Mouse (Mus musculus): ENCODE measurements around the gene Kdr.

Gene Kdr

GRCm38 (mm10) chr5:75978374-75979100, at the start of gene Kdr:
Gene Kdr (minus strand): TSS chr5:75978458.
- DNase-seq (ENCODE audit: low spot score), result peak; percentile 24

DNA sequence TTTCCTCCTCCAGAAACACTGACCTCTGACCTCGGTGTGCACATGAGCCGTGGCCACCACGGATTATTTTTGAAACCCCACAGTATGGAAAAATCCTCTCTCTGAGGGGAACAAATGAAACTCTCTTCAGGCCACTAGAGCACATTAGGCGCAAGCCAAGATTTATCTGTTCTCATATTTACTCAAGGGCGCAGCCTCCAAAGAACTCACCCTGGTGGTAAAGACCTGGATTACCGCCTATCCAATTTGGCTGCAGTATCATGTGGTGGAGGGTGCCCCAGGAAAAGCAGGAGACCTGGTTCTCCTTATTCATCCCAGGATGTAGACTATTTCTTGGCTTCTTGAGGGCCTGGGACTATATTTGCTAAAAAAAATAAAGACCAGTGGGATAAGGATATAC, 48.5 kb upstream of the Kdr start:
- no peak for DNase-seq (ENCODE audit: low spot score)

DNA sequence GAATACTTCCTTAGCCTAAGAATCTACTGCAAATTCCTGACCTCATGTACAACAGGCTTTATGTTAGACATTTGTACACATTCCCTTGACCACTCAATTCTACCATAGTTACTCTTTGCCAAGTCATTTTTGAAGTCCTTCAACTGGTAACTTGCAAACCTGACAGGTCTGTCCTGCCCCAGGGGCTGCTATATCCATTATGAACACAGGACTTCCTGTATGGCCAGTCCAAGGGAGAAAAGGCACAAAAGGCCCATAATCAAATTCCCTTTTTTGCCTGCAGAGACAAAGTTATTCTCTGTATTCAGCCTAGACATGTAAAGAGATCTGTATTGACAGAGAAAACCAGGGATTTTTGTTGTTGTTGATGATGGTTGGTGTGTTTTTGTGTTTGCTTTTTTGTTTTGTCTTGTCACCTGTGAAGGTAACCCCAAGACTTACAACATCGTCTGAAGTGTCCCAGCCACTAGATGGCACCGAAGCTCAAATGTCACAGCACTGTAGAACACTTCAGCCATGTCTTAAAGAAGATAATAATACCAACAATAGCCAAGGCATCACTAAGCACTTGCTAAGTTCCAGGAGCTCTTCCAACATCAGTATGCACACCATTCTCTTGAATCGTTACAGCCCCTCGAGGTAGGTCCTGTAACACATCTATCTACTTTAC, 47.9 kb upstream of the Kdr start:
- DNase-seq (ENCODE audit: low spot score), result no peak

- no peak for DNase-seq (ENCODE audit: low spot score)
Observed at GRCm38 (mm10) chr5:76023011-76023773, 44.9 kb upstream of the Kdr start.

- no peak for DNase-seq (ENCODE audit: low spot score)
Observed at GRCm38 (mm10) chr5:76022436-76022835, 44.2 kb upstream of the Kdr start.

DNA sequence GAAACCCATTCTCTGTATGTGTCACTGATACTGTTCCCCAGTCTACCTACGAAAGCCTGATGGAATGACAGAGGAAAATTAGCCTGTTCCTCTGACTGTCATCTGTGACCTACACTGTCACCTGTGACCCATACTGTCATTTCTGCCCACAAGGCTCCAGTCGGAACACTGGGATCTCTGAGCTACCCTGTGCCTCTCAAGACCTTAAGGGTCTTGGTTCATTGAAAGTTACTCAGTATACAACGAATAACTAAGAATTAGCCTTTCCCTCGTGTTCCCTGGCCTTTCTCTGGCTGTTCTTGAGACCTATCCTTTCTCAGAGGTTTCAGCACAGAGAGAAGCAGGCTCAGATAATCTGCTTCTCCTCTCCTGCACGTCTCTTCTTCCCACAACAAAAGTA, 40.1 kb upstream of the Kdr start:
- DNase-seq (ENCODE audit: low spot score), result no peak

GRCm38 (mm10) chr5:76016086-76016485, 37.8 kb upstream of the Kdr start:
- DNase-seq (ENCODE audit: low spot score), result no peak

GRCm38 (mm10) chr5:76013881-76014431, 35.7 kb upstream of the Kdr start:
- no peak for DNase-seq (ENCODE audit: low spot score)

DNA sequence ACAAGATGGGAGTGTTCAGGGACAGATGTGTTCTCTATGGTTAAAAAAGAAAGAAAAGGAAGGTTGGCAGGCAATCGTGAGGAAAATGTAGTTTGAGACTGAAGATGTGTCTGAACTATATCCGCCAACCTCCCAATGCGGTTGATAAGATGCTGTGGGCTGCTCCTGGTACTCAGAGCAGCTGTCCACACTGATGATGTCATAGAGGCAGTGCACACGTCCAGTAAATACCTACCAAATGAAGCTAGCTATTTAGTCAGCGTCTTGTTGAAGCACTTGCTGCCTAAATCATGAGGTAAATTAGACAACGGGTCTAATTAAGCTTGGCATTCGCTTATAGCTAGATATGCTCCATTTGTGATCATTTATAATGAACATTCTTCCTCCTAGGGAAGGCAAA, 28.1 kb upstream of the Kdr start:
- DNase-seq (ENCODE audit: low spot score), result no peak

DNA sequence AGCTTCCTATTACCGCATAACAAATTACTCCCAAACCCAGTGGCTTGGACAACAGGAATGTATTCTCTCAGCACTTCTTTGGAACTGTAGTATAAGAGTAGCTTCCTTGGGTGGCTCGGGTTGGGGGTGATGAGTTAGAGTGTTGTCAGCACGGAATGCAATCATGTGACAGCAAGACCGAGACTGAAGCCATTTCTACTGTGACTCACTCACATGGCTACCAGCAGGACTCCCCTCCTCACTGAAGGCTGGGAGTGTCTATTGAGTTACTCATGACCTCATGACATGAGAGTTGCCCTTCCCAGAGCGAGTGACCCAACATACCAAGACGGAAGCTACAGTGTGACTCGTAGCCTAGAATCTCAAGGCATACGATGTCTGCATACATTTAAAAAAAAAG, 12.0 kb upstream of the Kdr start:
- no peak for DNase-seq (ENCODE audit: low spot score)

- DNase-seq (ENCODE audit: low spot score), result no peak
Observed at GRCm38 (mm10) chr5:75987530-75987929, 9.3 kb upstream of the Kdr start.

- DNase-seq (ENCODE audit: low spot score), result peak; percentile 23
Observed at GRCm38 (mm10) chr5:75980521-75981311, 2.5 kb upstream of the Kdr start.

DNA sequence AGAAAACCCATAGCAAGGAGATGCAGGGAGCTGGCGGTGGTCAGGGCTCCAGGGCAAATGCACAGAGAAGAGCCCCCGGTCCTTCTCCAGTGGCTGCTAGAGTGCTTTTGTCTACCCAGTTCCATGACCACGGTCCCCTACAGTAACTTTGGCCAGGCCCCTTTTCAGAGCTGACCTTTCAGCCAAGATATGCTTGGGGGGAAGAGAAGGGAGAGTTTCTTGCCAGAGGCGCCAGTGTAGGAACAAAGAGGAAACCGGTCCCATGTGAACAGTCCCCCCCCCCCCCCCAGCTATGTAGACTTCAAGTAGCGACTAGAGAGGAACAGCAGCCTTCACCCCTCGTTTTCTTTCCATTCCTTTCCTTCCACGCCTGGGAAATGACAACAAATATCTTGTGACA, 850 bp upstream of the Kdr start:
- DNase-seq (ENCODE audit: low spot score), result no peak

- DNase-seq (ENCODE audit: low spot score), result no peak
Observed at GRCm38 (mm10) chr5:75977441-75978373, 551 bp downstream of the Kdr start.

DNA sequence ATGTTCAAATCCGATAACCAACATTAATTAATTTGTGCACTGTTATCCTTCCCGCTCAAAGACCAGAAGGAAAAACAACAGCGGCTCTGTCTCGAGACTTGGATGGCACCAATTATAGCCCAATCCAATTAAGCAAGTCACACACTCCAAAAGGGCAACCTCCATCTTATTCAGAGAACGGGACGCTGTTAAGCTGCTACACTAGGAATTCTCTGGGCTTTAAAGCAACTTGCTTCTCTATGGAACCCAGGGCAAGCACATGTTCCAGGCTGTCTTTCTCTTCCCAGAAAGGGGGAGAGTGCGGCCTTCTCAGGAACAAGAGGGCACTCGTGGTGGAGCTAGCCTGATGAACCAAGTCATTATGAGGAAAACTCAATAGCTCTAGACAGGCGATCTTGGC, 1.6 kb downstream of the Kdr start:
- no peak for DNase-seq (ENCODE audit: low spot score)

DNA sequence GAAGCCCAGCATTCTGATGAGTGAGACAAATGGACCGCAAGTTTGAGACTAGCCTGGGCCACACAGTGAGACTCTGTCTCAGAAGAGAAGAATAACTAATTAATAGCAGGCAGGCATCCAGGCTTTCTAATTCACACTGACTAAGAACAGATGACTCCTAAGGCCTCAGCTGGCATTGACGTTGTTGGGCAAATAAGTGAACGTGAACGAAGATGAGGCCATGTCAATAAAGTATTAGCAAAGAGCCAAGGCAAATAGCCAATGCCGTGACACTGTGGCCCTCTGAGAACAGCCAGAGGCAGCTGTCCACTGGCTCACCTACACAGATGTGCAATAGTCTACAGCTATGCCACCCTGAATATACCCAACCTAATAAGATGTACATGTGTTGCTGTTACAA, 2.9 kb downstream of the Kdr start:
- DNase-seq (ENCODE audit: low spot score), result no peak

DNA sequence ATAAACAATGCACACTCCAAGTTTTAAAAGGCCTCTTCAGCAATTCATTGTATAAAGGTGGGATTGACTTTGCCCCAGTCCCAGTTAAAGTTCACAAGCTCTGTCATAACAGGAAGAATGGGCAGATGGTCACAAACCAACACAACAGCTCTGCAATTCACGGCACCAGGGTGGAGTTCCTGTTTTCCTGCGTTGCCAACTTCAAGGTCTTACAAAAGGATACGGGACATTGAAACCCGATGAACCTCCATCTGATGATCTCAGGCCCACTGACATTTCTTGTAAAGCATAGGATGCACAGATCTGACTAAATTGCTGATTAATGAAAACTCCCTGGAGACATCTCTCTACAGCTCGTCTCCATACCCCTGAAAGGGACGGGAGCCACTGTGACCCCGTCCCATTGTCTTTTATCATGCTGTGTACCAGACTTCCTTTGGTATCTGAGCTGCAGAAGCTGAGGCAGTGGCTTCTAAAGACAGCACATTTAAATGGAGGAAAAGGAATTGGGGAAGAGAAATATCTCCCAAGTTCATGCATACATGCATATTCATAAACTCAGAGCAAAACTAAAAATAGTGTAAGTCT, 3.6 kb downstream of the Kdr start:
- no peak for DNase-seq (ENCODE audit: low spot score)

- DNase-seq (ENCODE audit: low spot score), result no peak
Observed at GRCm38 (mm10) chr5:75969887-75970286, 8.4 kb downstream of the Kdr start.

GRCm38 (mm10) chr5:75962558-75962957, 15.7 kb downstream of the Kdr start:
- DNase-seq (ENCODE audit: low spot score), result no peak

DNA sequence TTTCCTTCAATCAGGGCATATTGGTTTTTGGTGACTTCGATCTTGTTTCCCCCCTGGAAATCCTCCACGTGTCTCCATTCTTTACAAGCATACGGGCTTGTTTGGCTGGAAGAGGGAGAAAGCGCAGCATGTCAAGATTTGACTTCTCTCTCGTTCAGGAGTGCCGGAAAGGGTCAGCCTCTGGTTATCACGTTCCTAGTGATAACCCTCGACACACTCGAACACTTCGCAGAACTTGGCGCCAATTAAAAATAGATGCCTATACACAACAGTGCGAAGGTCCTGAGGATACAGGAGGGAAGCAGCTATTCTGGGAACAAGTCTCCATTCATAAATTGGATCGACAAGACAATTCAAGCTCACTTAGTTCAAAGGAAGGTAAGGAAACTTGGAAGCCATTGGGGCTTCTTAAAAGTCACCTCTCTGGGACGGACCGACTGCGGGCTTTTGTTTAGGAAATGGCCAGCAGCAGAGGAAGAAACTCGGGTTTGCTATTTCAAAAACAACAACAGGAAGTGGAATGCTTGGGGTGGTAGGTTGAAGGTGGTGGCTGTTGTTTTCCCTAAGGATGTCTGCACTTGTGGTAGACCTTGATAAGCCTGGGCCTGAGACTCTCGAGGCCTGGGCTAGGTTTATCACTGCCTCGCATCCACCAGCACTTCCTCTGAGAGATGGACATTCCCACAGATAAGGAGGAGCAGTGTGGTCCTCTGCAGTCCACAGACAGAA, 16.4 kb downstream of the Kdr start:
- DNase-seq (ENCODE audit: low spot score), result no peak
